Mouse (Mus musculus) CH12.LX (cell line): ENCODE results near the gene Dnajc4.

Experiments used
- CTCF ChIP-seq, 2 experiments: IDR thresholded peaks in 1 of 2; conservative IDR thresholded peaks in 1 of 2; 2 replicates each; pipeline ENCODE4 v1.5.1; 2011 to 2012; ENCODE audit warnings: low read depth in 2 of 2, low read length in 2 of 2, improper control_type of control experiment in 1 of 2, inconsistent platforms in 1 of 2, mild to moderate bottlenecking in 1 of 2, moderate library complexity in 1 of 2
- EP300 ChIP-seq: IDR thresholded peaks from 2 replicates; pipeline ENCODE4 v1.6.1; 2011; ENCODE audit warnings: low read length, improper control_type of control experiment
- ETS1 ChIP-seq: conservative IDR thresholded peaks from 2 replicates; pipeline ENCODE4 v1.6.1; 2012; ENCODE audit warnings: low read depth, mild to moderate bottlenecking, inconsistent platforms, low read length, improper control_type of control experiment, moderate library complexity
- RCOR1 ChIP-seq: conservative IDR thresholded peaks from 2 replicates; pipeline ENCODE4 v1.6.1; 2012; ENCODE audit warnings: low read depth, mild to moderate bottlenecking, inconsistent platforms, low read length, improper control_type of control experiment

GRCm38 (mm10) chr19:6969291-6969664 is 23.1 kb downstream of the Dnajc4 start:
- TF ChIP-seq ETS1: no peak
- TF ChIP-seq CTCF (conservative IDR thresholded peaks at IDR 0.05 in 1 of 2, IDR thresholded peaks at IDR 0.05 in 1 of 2; ENCODE audit: low read depth in 2 of 2, low read length in 2 of 2): no peak
- no peak for TF ChIP-seq EP300
- TF ChIP-seq RCOR1: no peak
